Mouse (Mus musculus) brain, embryonic 14.5 days (tissue): ENCODE data around the gene Hecw2.

Experiments
- CTCF ChIP-seq: fragments of 200-500 bp; IDR thresholded peaks from 2 replicates; pipeline ENCODE4 v1.5.1; 2012; ENCODE audit warnings: inconsistent platforms, mild to moderate bottlenecking, moderate library complexity, borderline replicate concordance; ENCODE audit not compliant: insufficient read depth, insufficient read length; ENCODE audit errors: extremely low read depth
- POLR2A ChIP-seq: fragments of 200-500 bp; IDR thresholded peaks from 2 replicates; pipeline ENCODE4 v1.6.1; 2012; ENCODE audit warnings: mild to moderate bottlenecking, inconsistent platforms, borderline replicate concordance; ENCODE audit not compliant: poor library complexity, insufficient read depth, insufficient read length, severe bottlenecking; ENCODE audit errors: extremely low read depth

GRCm38 (mm10) chr1:53945815-53946214 is 249.2 kb downstream of the Hecw2 start:
- TF ChIP-seq CTCF, result no peak
- TF ChIP-seq POLR2A, result no peak
